Mouse (Mus musculus) left cerebral cortex, adult 11 months (tissue): ENCODE data around the gene Mmrn2.
A peak's percentile ranks its signal among the peaks of the same experiment; 100 is the strongest.

Source experiments
- DNase-seq: peaks from one replicate; pipeline ENCODE4 v3.0.0; 2022; ENCODE audit warnings: low spot score

Mmrn2 gene

DNA sequence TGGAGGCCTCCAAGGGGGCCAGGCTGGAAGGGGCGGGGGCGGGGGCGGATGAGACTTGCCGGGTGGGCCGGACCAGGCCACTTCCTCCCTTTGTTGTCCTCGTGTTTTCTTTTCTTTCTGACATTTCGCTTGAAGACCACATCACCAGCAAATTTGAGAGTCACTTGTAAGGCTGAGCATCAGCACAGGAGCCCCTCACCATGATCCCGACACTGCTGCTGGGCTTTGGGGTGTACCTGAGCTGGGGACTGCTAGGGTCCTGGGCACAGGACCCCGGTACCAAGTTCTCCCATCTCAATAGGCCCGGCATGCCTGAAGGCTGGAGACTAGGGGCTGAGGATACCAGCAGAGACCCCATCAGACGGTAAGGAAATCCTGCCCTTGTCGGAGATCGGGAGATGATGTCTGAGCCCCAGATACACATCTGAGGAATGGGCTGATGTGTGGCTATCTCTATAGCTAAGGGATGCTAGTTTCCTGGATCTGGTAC lies at the start of gene Mmrn2:
TSS of gene Mmrn2 (plus strand) at position 51 of the 490 bp plus-strand sequence.
- no peak for DNase-seq

DNA sequence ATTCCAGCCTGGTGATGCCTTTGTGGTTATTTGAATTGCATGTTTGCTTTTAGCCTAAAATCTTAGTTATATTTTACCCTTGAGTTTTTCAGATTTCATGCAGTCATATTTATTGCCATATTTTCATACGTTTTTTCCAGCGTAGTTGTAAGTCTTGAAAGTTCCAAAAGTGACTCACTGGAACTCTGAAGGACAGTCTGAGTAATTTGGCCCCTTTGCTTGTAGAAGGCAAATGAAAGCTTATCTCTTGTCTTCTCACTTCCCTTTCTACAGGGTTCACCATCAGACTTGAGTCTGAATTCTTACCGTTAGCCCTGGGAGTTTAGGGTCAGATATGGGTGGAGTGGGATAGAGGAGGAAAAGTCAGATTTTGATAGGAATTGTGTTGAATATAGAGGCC lies 48.7 kb upstream of the Mmrn2 start:
- DNase-seq = no peak

DNA sequence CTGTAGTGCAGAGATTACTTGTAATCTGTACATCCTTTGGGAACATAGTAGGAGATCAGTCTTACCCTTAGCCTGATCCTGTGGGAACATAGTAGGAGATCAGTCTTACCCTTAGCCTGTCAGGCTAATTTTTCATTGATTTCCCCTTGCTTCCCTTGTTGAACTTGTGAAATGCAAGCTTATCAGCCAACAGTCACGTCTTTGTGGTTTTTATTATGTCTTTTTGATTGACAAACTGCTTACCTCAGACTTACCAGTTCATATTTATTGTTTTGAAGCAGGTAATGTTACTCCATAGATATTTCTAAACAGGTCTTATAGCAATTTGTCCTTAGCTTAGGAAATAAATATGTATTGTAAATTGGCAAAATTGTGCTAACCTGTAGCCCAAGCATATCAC lies 47.6 kb upstream of the Mmrn2 start:
- DNase-seq = no peak

DNA sequence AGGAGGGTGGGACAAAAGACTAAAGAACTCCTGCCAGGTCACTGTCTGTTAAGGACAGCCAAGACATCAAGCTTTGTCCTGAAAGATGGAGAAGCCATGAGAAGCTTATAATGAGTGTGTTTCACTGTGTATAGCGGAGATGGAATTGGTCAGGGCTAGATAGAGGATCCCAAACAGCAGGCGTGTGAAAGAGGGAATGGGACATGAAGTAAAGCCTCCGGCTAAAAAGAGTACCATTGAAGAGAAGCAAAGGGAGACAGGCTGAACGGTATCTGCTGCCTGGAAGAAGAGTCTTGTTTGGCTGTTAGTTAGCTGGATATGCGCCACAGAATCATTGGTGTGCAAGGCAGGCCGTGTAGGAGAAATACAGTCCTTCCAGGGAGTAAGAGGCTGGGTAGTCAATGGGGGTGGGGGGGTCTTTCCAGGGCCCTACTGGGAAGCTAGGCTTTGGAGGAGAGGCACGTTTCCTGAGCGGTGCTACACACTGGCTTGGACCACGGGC lies 44.6 kb upstream of the Mmrn2 start:
- no peak for DNase-seq

DNA sequence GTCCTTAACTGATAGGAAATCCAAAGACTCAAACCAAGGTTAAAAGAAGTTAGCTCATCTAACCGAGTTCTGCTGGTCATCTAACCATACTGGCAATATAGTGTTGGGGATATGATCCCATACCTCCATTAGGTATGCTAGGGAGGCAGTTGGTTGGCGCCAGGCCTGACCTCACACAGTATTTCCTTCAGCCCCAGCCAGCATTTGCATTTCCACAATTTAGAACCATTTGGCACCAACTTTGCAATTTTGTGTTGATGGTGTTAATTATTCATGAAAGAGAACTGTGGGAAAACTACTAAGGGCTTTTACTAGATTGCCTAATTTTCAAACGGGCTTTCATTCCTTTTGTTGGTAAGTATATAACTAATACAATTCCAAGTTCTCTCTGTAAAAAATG lies 43.4 kb upstream of the Mmrn2 start:
- peak; percentile 38 for DNase-seq

DNA sequence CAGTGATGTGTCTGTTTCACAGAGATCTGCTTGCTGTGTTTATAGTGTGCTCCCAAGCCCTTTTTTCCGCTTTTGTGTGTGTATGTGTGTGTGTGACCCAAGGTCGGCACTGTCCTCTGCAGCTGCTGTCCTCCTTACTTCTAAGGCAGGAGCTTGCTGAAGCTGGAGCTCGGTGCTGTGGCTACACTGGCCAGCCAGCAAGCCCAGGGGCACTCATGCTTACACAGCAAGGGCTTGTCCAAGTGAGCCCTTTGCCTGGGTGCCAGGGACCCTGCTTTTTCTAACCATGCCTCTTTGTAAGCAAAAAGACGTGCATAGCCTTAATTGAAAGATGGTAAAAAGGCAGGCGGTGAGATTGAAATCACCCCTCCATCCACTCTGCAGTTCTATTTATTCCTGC lies 42.8 kb upstream of the Mmrn2 start:
- peak; percentile 22 for DNase-seq

DNA sequence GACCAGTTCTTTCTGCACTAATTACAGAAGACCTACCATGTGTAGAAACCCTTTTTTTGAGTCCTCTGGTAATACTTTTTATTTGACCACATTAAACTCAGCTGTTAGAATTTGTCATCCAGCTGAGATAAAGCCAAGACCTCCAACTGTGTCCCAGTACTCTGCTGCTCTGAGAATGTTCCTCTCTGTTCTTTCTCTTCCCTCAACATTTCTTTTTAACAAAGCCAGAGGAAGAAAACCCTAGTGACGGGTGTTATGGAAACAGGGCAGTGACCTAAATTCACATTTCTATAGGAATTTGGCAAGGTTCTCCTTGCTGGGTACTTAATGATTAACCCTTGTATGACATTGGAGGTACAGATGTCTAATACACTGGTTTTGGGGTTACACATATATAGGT lies 35.8 kb upstream of the Mmrn2 start:
- DNase-seq = peak; percentile 25

DNA sequence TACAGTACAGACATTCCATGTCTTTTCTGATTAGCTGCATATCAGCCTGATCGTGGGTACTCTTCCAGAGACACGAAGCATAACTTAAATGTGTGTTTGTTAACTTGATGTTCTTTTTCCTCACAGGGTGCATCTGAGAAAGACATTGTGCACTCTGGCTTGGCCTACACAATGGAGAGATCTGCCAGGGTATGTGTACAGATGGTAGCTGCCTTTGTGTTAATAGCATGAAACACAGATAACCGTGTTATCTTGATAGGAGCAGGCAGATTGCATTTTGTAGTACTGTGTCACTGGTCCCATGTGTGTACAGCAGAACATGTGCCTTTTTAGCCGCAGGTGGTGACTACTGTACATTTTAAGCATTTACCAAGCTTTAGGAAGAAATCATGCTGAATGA lies 33.3 kb upstream of the Mmrn2 start:
- DNase-seq = no peak

DNA sequence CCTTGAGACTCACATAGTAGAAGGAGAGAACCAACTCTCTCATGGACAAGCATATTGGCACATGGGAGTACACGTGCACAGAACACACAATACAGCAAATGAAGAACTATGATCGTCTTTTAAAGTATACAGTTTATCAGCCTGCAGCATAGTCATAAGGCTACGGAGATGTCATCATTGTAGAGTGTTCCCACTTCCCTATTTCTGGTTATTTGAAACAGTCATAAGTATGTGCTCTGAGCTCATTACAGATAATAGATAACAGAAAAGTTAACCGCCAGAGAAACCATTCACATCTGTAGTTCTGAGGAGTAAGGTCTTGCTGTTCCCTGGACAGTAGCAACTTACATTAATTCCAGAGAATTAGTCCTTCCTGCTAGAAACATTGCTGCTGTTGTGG lies 32.2 kb upstream of the Mmrn2 start:
- no peak for DNase-seq

DNA sequence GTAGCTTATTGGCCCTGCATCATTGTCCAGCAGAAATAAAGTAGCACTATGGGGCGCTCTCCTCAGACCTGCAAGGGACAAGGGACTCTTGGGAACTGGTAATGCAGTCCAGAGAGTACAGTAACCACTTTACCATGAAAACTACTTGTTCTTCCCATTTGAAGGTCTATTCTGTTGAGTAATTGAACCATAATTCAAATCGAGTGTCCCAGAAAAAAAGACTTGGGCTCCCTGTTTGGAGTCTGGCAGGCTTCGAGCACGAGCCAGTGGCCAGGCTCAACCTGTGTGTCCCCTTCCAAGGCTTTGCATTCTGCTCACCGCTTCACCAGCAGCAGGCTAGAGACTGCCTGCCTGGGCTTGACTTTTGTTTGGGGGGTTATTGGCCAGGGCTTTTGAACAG lies 30.9 kb upstream of the Mmrn2 start:
- DNase-seq = no peak

DNA sequence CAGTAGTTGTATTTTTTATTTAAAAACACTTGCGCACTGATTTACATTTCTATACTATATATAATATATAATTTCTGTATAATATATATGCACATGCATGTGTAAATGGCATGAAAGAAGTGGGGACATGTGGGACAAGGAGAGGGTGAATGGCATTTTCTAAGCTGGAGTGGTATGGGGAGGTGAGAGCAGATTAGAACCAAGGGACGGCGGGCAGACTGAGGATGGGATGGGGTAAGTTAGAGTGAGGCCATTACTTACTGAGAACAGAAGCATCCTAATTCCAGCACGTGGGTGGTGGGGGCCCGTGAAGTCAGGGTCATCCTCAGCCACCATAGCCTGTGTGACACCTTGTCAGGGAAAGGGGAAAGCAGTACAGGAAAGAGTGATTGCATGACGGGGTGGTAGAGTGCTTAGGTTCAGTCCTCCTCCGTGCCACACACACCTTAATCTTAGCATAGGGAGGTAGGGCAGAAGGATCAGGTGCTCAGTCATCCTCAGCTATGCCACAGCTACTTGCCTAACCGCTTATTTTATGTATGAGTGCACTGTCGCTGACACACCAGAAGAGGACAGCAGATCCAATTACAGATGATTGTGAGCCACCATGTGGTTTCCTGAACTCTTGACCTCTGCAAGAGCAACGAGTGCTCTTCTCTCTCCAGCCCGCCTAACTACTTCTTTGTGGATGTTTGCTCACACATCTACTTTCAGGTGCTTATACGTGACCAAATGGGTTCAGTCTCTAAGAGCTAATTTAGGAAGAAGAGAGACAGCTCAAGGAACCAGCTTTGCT lies 29.3 kb upstream of the Mmrn2 start:
- no peak for DNase-seq

DNA sequence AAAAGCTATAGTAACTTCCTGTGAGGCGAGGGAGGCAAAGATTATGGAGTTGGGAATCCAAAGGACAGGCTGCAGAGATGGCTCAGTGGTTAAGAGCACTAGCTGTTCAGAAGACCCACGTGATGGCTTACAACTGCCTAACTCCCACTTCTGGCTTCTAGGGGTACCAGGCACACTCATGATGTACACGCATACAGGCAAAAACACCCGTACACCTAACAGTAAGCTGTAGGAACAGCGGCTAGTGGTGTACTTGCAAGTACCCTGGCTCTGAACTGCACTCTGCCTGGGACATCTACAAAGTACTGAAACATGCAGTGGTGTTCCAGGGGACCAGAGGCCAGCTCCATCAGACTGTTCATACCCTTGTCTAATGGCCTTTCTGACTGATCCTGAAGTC lies 28.2 kb upstream of the Mmrn2 start:
- no peak for DNase-seq

DNA sequence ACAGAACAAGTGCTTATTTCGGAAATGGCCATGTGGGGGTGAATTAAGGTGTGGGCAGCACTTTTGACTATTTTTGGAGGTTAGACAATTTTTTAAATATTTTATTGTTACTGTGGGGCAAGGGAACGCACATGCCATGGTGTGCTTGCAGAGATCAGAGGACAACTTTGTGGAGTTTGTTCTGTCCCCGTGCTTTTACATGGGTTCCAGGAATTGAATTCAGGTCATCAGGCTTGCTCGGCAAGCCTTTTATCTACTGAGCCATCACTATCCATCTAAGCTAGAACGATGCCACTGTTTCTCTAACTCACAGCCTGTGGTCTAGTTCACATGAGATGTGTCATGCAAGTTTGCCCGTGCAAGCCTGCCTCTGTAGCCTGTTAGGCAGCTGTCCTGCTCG lies 27.0 kb upstream of the Mmrn2 start:
- DNase-seq = no peak

DNA sequence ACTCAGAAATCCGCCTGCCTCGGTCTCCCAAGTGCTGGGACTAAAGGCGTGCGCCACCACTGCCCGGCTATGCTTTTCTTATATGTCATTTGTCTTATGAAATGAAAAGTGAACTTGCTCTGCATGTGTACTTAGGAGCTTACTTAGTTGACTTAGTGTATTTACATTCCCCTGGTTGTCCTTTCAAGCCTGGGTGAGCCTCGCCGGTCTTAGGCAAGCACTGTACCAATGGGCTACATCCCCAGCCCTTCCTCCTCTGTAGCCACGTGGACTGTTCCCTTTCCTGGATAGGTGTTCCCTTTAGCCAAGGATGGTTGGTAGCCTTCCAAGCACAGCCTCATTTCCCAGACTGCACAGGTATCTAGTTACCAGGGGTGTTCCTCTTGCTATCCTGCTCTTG lies 26.3 kb upstream of the Mmrn2 start:
- no peak for DNase-seq

DNA sequence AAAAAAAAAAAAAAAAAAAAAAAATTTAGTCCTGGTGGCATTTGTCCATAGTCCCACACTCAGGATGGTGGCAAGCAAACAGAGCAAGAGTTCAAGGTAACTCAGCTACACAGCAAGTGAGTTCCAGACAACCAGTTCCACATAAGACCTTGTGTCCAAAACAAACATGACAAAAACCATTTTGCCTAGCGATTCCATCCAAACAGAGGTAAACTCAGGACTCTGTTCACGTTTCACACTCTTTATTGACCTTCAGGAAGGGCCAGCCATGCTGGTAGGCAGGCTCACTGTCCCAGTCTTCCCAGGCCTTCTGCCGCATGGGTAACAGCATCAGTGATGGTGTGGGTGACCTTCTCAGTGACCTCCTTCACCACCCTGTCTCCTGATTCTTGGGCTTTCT lies 23.6 kb upstream of the Mmrn2 start:
- DNase-seq = no peak

DNA sequence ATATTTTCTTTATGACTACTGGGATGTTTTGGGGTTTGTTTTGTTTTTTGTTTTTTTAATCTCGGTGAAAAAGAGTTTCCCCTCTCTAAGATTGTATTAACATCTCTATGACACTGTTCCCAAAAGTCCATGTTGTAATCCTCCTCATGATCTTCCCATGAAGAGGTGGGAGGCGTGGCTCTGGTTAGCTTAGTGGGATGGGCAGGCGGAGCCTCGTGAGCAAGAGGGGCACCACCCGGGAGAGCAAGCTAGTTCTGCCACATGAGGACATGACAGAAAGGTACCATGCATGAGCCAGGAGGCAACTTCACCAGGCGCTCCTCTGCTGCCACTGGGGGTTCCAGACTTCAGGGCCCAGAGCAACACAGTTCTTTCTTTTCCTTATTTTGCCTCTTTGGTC lies 22.7 kb upstream of the Mmrn2 start:
- DNase-seq = no peak

DNA sequence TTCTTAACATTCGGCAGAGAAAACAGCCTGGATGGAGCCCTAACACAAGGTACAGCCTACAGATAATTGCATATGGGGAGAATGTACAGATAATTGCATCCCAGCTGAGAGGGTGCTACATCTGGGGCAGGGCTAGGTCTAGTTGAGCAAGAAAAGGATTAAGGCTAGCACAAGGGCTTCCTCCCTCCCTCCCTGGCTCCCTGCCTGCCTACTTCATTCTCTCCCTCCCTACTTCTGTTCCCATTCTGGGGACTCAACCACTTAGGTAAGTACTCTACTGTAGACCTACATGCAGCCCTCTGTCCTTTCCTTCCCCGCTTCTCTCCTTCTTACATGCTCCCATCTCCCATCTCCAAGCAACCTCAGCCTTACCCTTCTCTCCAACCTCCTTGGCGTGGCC lies 21.9 kb upstream of the Mmrn2 start:
- no peak for DNase-seq

DNA sequence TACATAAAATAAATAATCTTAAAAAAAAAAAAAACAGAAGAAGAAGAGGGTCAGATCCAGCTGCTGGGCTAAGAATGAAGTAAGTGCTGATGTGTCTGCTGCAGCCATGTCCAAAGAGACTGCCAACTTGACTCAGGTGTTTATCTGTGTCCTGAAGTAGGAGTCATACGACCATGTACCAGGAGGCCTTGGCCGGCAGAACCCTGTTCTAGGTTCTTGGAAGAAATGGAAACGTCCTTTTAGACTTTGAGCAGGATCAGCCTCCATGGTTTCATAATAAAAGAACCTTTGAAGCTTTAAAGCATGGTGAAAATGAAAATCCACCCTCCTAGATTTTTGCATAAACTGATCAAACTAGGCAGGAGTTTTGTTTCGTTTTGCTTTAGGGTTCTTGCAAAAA lies 20.8 kb upstream of the Mmrn2 start:
- no peak for DNase-seq

DNA sequence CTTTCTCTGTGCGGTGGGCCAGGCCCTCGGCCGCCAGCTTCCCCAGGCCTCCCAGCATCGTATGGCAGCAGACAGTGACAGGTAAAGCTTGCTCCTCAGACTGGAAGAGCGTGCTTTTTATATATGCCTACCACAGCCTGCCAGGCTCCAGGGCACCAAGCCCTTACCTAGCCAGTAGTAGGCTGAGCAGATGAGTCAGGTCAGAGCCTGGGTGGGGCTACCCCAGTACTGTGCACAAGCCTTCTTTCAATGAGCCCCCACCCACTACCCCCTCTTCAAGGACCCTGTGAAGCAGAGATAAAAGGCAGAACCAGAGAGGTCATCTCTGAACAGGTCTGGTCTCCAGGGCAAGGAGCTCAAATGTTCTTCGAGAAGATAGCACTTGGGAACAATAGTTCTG lies 20.0 kb upstream of the Mmrn2 start, which contains the start of gene Fam25c:
TSS of gene Fam25c (minus strand) at position 133 of the 400 bp plus-strand sequence.
- DNase-seq = no peak

DNA sequence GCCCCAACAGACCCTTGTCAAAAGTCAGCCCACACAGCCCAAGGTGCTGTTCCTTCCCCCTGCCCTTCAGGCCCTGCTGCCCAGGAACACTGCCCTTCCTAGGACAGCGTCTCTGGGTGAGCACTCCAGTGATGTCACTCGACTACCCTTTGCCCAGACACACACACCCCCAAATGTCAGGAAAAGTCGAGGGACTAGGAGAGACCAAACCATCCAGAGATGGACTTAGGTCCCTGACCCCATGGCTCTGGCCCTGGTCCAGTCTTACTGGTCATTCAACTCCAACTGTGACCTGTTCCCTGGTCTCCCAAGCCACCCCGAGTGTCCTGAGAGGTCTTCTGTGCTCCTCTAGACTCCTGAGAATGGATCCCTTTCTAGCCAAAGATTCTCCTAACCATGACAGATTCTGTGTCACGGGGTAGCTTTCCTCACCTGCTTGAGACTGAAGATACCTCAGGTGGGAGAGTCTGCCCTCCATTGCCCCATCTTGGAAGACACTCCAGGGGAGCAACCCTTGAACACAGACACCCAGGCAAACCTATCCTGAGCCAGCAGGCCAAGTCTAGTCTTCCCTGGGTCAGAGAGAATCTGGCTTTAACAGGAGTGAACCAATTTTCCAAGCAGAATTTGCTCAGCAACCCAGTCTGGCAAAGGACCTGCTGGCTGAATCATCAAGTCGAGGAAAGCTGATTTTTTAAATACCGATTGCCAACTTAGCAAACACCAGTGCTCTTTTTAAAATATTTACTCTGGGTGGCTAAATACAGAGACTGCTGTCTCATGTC lies 17.4 kb upstream of the Mmrn2 start:
- DNase-seq = no peak

DNA sequence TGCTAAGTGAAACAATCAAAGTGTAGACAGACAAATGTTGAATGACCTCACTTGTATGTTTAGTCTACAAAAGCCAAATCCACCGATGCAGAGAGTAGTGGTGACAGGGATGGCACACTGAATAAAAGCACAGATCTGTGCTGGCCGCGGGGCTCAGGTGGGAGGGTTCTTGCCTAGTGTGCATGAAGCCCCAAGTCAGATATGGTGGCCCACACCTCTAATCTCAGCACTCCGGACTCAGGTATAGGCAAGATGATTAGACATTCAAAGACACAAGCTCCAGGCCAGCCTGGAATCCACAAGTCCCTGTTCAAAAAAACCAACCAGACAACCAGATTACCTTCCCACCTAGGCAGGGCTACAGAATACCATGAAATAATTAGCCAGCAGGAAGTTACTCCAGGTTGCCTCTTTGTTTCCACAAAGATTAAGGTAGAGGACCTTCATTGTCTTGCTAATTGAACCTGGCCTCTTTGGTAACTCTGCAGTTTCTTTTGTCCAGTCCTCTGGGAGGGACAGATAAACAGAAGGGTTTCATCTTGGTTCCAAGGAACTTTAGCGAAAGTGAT lies 15.5 kb upstream of the Mmrn2 start:
- no peak for DNase-seq

DNA sequence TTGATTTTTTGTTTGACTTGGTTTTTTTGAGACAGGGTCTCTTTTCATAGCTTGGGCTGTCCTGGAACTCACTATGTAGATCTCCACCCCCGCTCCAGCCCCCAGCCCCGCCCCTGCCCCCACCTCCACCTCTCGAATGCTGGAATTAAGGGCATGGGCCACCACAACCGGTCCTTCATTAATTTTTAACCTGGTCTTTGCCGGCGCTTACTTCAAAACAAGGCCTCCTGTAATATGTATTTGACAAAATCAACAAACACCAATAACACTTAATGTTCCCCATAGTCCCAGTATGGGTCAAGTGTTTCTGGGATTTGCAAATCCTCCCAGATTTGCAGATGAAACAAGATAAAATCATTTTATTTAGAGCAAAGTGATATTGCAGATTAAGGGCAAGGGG lies 15.0 kb upstream of the Mmrn2 start:
- DNase-seq = no peak

DNA sequence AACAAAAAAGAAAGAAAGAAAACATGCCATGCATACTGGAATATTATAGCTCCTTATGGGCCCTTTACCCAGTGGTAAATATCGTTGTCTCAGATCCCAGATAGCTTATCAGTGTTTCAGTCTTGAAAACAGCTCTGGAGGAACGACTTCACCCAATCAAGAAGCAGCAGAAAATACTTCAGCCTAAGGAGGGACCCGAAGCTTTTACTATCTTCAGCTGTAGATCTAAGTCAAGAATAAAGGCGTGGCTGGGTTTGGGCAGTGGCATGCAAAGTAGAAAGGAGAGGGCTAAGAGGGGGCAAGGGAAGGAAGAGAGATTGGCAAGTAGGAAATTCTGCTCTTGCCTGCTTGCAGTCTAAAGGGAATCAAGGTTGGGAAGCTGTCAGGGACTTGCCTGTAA lies 13.1 kb upstream of the Mmrn2 start:
- DNase-seq = no peak
